Comparison of ENCODE assay signal across 26 mouse cellular contexts in genomic region chr15:94630553-94630952, GRCm38 (mm10). TPM values are rescaled to one million over a fixed set of nuclear protein-coding genes. Genes with fewer than 3 reads are reported as not detected.
DNase-seq lines count a peak whose midpoint lies in the region; ATAC-seq and TF ChIP-seq lines count a peak whose summit lies in the region.
"Had no signal": no experiment of that assay in that cellular context is flagged by ENCODE, and none has a peak within 500 bp of the region (broad histone marks: within the 10 kb centered on the region; RNA-seq: fewer than 3 reads in every experiment).

No protein-coding gene starts in this region.

- DNase-seq in heart, adult 11 months = peak; percentile 64
- DNase-seq in T-cell, adult 2 months (ENCODE audit: low spot score) = no peak
- DNase-seq: adrenal gland, adult 2 months; adrenal gland, postnatal 10 days; adrenal gland, postnatal 25 days; B cell, adult 2 months; cerebellum, adult 11 months; cerebellum, adult 18-20 months; cerebellum, adult 8-10 months; cerebellum, adult 9-11 months; cerebellum, postnatal 14 days; cerebellum, postnatal 36 days; embryo, embryonic 11 days had no signal

- 77% methylated on average over 4 of the region's 4 CpGs for WGBS in heart, embryonic 11.5 days (ENCODE audit: insufficient replicate concordance)
- WGBS in intestine, embryonic 15.5 days = 45% methylated on average over 4 of the region's 4 CpGs
- 39% methylated on average over 4 of the region's 4 CpGs for WGBS in intestine, postnatal 0 days

- no peak for ATAC-seq in heart, embryonic 11.5 days (replicated peaks; ENCODE audit: insufficient number of reproducible peaks, low FRiP score, low TSS enrichment)
- ATAC-seq in intestine, embryonic 15.5 days = peak; percentile 41
- ATAC-seq in intestine, postnatal 0 days = peak; percentile 33
- ATAC-seq: CD4-positive, CD25-positive, alpha-beta regulatory T cell, adult 4 months; forebrain, embryonic 14.5 days; forebrain, embryonic 16.5 days; Patski had no signal

- no peaks in the 10 kb centered on the region for H3K9me3 ChIP-seq in heart, embryonic 11.5 days (replicated peaks; ENCODE audit: control insufficient read depth, low read length)
- H3K9me3 ChIP-seq in intestine, embryonic 15.5 days = no peaks in the 10 kb centered on the region
- H3K9me3 ChIP-seq in intestine, postnatal 0 days (ENCODE audit: control insufficient read depth) = no peaks in the 10 kb centered on the region
- H3K9me3 ChIP-seq: embryonic facial prominence, embryonic 13.5 days; embryonic facial prominence, embryonic 15.5 days; forebrain, embryonic 10.5 days; forebrain, embryonic 12.5 days had no signal

- H3K36me3 ChIP-seq in heart, embryonic 11.5 days (ENCODE audit: control insufficient read depth, insufficient read depth, low read length) = no peaks in the 10 kb centered on the region
- no peaks in the 10 kb centered on the region for H3K36me3 ChIP-seq in intestine, embryonic 15.5 days
- no peaks in the 10 kb centered on the region for H3K36me3 ChIP-seq in intestine, postnatal 0 days (ENCODE audit: control insufficient read depth, insufficient read depth)
- H3K36me3 ChIP-seq: embryonic facial prominence, embryonic 13.5 days; embryonic facial prominence, embryonic 15.5 days; forebrain, embryonic 10.5 days; forebrain, embryonic 12.5 days; G1E had no signal

- H3K4me3 ChIP-seq in heart, embryonic 11.5 days (ENCODE audit: low read depth, low read length) = no peak overlapping the region
- H3K4me3 ChIP-seq in intestine, embryonic 15.5 days (replicated peaks) = no peak overlapping the region
- H3K4me3 ChIP-seq in intestine, postnatal 0 days (ENCODE audit: low read depth, low read length) = no peak overlapping the region
- H3K4me3 ChIP-seq: embryonic facial prominence, embryonic 13.5 days; embryonic facial prominence, embryonic 15.5 days; erythroblast, embryonic 14.5 days; forebrain, embryonic 10.5 days; forebrain, embryonic 12.5 days had no signal

- no peak for TF ChIP-seq CTCF in intestine, postnatal 0 days (IDR thresholded peaks at IDR 0.05; ENCODE audit: low read depth)

- H3K27ac ChIP-seq in heart, embryonic 11.5 days (ENCODE audit: low read depth, low read length) = no peak overlapping the region
- H3K27ac ChIP-seq in intestine, embryonic 15.5 days = no peak overlapping the region
- no peak overlapping the region for H3K27ac ChIP-seq in intestine, postnatal 0 days (ENCODE audit: low read depth, low read length)
- H3K27ac ChIP-seq: embryonic facial prominence, embryonic 13.5 days; embryonic facial prominence, embryonic 15.5 days; forebrain, embryonic 10.5 days; forebrain, embryonic 12.5 days had no signal

- no peak overlapping the region for H3K4me2 ChIP-seq in heart, embryonic 11.5 days
- H3K4me2 ChIP-seq in intestine, embryonic 15.5 days (replicated peaks) = no peak overlapping the region
- H3K4me2 ChIP-seq in intestine, postnatal 0 days (replicated peaks; ENCODE audit: low read depth) = peak overlapping the region; percentile 24; the same call in 1 of the 2 replicates
- H3K4me2 ChIP-seq: embryonic facial prominence, embryonic 13.5 days; embryonic facial prominence, embryonic 15.5 days; forebrain, embryonic 12.5 days had no signal

- peaks cover 21% of the 10 kb centered on the region for H3K27me3 ChIP-seq in heart, embryonic 11.5 days (ENCODE audit: control insufficient read depth, insufficient read depth, low read length)
- H3K27me3 ChIP-seq in intestine, embryonic 15.5 days (replicated peaks) = peaks cover 4% of the 10 kb centered on the region; the same call in 1 of the 2 replicates
- H3K27me3 ChIP-seq in intestine, postnatal 0 days (replicated peaks; ENCODE audit: control insufficient read depth, insufficient read depth, low read length) = peaks cover 5% of the 10 kb centered on the region; the same call in 1 of the 2 replicates

- H3K9ac ChIP-seq in heart, embryonic 11.5 days (ENCODE audit: low read depth, low read length) = no peak overlapping the region
- H3K9ac ChIP-seq in intestine, embryonic 15.5 days = no peak overlapping the region
- H3K9ac ChIP-seq in intestine, postnatal 0 days (ENCODE audit: low read depth, low read length) = no peak overlapping the region
- H3K9ac ChIP-seq: embryonic facial prominence, embryonic 13.5 days; embryonic facial prominence, embryonic 15.5 days; forebrain, embryonic 12.5 days had no signal

- no peaks in the 10 kb centered on the region for H3K4me1 ChIP-seq in heart, embryonic 11.5 days (ENCODE audit: control insufficient read depth, insufficient read depth, low read length)
- no peaks in the 10 kb centered on the region; the same call in 1 of the 2 replicates for H3K4me1 ChIP-seq in intestine, embryonic 15.5 days (replicated peaks)
- no peaks in the 10 kb centered on the region for H3K4me1 ChIP-seq in intestine, postnatal 0 days (replicated peaks; ENCODE audit: control insufficient read depth, insufficient read depth, low read length)
- H3K4me1 ChIP-seq: embryonic facial prominence, embryonic 13.5 days had no signal

RNA-seq across cellular contexts. Expression of gene Tmem117, which starts 1.5 kb away (rescaled TPM):
- 0.94 and 1.7 TPM in 2 replicates for polyA plus RNA-seq in heart, embryonic 11.5 days (2014; fragmentation: Nextera tagmentation; extraction: Ambion mirVana)
- 2.5 and 2.6 TPM in 2 replicates for polyA plus RNA-seq in intestine, embryonic 15.5 days (2015; fragmentation: Nextera tagmentation; extraction: Ambion mirVana)
- polyA plus RNA-seq in intestine, postnatal 0 days (2015; fragmentation: Nextera tagmentation; extraction: Ambion mirVana) = 2.7 and 3.8 TPM in 2 replicates
- polyA plus RNA-seq: CD4-positive, CD25-positive, alpha-beta regulatory T cell, adult 4 months; erythroblast, embryonic 14.5 days; G1E had no signal

RNA-seq across cellular contexts. Expression of gene Twf1, which starts 40.9 kb away (rescaled TPM):
- 54.5 and 55.0 TPM in 2 replicates for polyA plus RNA-seq in heart, embryonic 11.5 days (2014; fragmentation: Nextera tagmentation; extraction: Ambion mirVana)
- polyA plus RNA-seq in intestine, embryonic 15.5 days (2015; fragmentation: Nextera tagmentation; extraction: Ambion mirVana) = 116 and 124 TPM in 2 replicates
- polyA plus RNA-seq in intestine, postnatal 0 days (2015; fragmentation: Nextera tagmentation; extraction: Ambion mirVana) = 121 and 122 TPM in 2 replicates
